Mouse (Mus musculus): ENCODE data around the gene Tmed2. TPM values are rescaled to one million over a fixed set of nuclear protein-coding genes. Genes with fewer than 3 reads are reported as not detected.
A peak's percentile ranks its signal among the peaks of the same experiment; 100 is the strongest.

Gene Tmed2
- polyA plus RNA-seq, 1 experiment: 120 TPM

DNA sequence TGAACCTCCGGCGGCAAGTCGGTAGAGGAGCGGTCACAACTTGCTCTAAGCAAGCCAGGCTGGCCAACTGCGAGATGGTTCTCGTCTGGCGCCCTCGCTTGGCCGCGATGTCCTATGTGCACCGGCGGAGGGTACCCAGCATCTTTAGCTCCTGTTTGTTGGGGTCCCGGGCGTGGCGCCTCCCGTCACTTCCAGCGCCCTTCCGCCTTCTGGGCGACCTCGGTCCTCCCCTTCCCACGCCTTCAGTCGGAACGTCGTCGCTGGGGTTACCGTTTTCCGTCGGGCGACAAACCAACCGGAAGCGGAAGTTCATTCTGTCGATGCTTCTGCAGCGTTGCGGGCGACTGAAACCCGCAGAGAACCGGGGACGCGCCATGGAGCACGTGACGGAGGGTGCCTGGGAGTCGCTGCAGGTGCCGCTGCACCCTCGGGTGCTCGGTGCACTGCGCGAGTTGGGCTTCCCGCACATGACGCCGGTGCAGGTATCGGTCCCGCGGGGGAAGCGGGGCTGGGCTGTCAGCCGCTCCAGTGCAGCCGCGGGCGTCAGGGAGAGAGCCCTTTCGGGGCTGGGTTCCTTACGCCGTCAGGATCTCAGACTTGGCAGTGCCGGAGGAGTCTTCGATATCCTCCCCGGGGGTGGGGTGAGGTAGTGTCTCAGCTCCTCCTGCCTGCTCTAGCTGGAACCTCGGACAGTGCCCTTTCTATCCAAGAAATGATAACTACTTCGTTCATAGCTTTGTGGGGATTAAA is 12.2 kb downstream of the Tmed2 start, which contains the start of gene Ddx55:
Ddx55 (plus strand) TSS at position 307 of the 750 bp plus-strand sequence.
- peak; percentile 90 to 94 for DNase-seq
- under 1% methylated on average over 66 of the region's 66 CpGs for WGBS
- TF ChIP-seq CTCF (IDR thresholded peaks at IDR 0.05; ENCODE audit: borderline replicate concordance, insufficient read depth, low read depth, low read length) (no peak), POLR2A (IDR thresholded peaks at IDR 0.05; ENCODE audit: borderline replicate concordance, insufficient read depth, low read length) (peak; percentile 92)
- H3K27ac ChIP-seq (ENCODE audit: insufficient read depth, low read length): peak within 1 kb of the TSS; percentile 60; the same call in 1 of the 2 replicates
- no peaks in the 10 kb centered on the region for H3K27me3 ChIP-seq (ENCODE audit: control insufficient read depth, insufficient read depth, low read length)
- peaks cover 2% of the 10 kb centered on the region; the same call in 1 of the 2 replicates for H3K4me1 ChIP-seq (ENCODE audit: control insufficient read depth, insufficient read depth, low read length)
- peak within 1 kb of the TSS; percentile 94 for H3K4me3 ChIP-seq (replicated peaks; ENCODE audit: insufficient read depth, low read depth, low read length)

DNA sequence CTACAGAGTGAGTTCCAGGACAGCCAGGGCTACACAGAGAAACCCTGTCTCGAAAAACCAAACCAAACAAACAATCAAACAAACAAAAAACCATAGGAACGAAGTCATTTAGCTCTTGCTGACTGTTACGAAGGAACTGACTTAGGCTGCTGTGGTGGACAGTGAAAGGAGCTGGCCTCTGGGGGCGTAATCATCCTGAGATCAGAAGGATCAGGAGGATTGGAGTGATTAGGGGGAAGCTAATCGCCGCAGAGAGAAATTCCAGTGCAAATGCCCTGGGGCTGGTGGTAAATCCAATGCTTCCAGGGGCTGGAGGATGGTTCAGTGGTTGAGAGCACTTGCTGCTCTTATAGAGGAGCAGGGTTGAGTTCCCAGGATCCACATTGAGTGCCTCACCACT is 13.1 kb downstream of the Tmed2 start:
- peaks cover 2% of the 10 kb centered on the region; the same call in 1 of the 2 replicates for H3K4me1 ChIP-seq (ENCODE audit: control insufficient read depth, insufficient read depth, low read length)
- 64% methylated on average over 6 of the region's 6 CpGs for WGBS
- H3K27me3 ChIP-seq (ENCODE audit: control insufficient read depth, insufficient read depth, low read length): no peaks in the 10 kb centered on the region
- H3K27ac ChIP-seq (ENCODE audit: insufficient read depth, low read length): no peak overlapping the region
- TF ChIP-seq POLR2A (IDR thresholded peaks at IDR 0.05; ENCODE audit: borderline replicate concordance, insufficient read depth, low read length) (no peak), CTCF (IDR thresholded peaks at IDR 0.05; ENCODE audit: borderline replicate concordance, insufficient read depth, low read depth, low read length) (no peak)
- peak overlapping the region; percentile 25 for H3K4me3 ChIP-seq (replicated peaks; ENCODE audit: insufficient read depth, low read depth, low read length)
- no peak for DNase-seq

DNA sequence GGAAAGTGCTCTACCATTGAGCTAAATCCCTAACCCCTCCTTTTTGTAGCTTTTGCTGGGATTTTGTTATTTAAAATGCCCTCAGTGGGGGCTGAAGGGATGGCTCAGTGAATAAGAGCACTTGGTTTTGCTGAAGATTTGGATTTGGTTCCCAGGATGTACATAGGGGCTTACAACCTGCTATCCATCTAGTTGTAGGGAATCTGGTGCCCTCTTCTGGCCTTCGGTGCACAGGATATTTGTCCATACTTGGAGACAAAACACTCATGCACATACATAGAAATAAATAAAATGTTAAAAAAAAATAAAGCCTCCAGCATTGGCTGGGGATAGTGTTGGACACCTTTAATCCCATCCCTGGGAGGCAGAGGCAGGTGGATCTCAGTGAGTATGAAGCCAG is 14.7 kb downstream of the Tmed2 start:
- Histone ChIP-seq H3K4me3 (replicated peaks; ENCODE audit: insufficient read depth, low read depth, low read length) (no peak overlapping the region), H3K27ac (ENCODE audit: insufficient read depth, low read length) (no peak overlapping the region), H3K4me1 (ENCODE audit: control insufficient read depth, insufficient read depth, low read length) (peaks cover 2% of the 10 kb centered on the region; the same call in 1 of the 2 replicates), H3K27me3 (ENCODE audit: control insufficient read depth, insufficient read depth, low read length) (no peaks in the 10 kb centered on the region)
- no peak for TF ChIP-seq POLR2A (IDR thresholded peaks at IDR 0.05; ENCODE audit: borderline replicate concordance, insufficient read depth, low read length)
- no peak for TF ChIP-seq CTCF (IDR thresholded peaks at IDR 0.05; ENCODE audit: borderline replicate concordance, insufficient read depth, low read depth, low read length)
- 74% methylated on average over 1 of the region's 1 CpGs for WGBS
- no peak for DNase-seq

DNA sequence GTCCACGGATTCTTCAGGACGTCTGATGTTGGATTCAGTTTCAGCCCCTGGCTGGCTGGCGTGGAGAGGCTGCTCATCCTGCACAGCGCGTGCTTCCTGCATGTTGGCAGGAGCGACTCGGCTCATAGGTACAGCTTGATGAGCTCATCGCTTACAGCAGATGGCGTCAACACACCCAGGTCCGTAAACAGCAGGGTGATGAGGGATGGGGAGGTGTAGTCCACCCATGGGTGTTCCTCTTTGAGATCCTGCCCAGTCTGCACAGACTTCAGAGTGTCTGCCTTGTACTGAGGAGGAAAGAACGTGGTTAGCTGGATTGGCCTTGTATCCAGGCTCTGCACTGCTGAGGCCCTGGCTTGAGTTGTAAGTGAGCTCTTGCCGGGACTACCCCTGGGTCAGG is 30.6 kb downstream of the Tmed2 start:
- 15% methylated on average over 12 of the region's 12 CpGs for WGBS
- Histone ChIP-seq H3K4me1 (ENCODE audit: control insufficient read depth, insufficient read depth, low read length) (peaks cover 5% of the 10 kb centered on the region), H3K27me3 (ENCODE audit: control insufficient read depth, insufficient read depth, low read length) (no peaks in the 10 kb centered on the region), H3K4me3 (replicated peaks; ENCODE audit: insufficient read depth, low read depth, low read length) (no peak overlapping the region), H3K27ac (ENCODE audit: insufficient read depth, low read length) (no peak overlapping the region)
- TF ChIP-seq CTCF (IDR thresholded peaks at IDR 0.05; ENCODE audit: borderline replicate concordance, insufficient read depth, low read depth, low read length) (no peak), POLR2A (IDR thresholded peaks at IDR 0.05; ENCODE audit: borderline replicate concordance, insufficient read depth, low read length) (0 out of 2 replicates have a peak, but pooled peaks have one; percentile 24)
- peak; percentile 81 to 91 for DNase-seq

DNA sequence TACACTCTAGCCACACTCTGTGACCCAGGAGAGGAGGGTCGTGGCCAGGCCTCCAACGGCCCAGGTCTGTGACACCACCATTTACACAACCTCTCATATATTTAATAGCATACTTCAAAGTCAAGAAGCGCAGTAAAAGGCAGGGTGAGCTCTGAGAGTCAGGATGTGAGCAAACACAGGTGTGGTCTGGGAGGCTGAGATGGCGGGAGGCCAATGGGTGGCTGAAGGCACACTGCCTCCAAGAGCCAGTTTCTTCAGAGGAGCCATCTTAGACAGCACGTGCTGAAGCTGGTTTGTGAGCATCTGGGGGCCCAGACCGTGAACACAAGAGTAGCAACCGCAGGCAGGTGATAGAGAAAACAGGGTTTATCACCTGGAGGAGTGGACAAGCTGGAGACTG is 35.0 kb downstream of the Tmed2 start:
- TF ChIP-seq CTCF (IDR thresholded peaks at IDR 0.05; ENCODE audit: borderline replicate concordance, insufficient read depth, low read depth, low read length) (no peak), POLR2A (IDR thresholded peaks at IDR 0.05; ENCODE audit: borderline replicate concordance, insufficient read depth, low read length) (no peak)
- Histone ChIP-seq H3K27ac (ENCODE audit: insufficient read depth, low read length) (no peak overlapping the region), H3K4me3 (replicated peaks; ENCODE audit: insufficient read depth, low read depth, low read length) (no peak overlapping the region), H3K4me1 (ENCODE audit: control insufficient read depth, insufficient read depth, low read length) (peaks cover 5% of the 10 kb centered on the region), H3K27me3 (ENCODE audit: control insufficient read depth, insufficient read depth, low read length) (no peaks in the 10 kb centered on the region)
- 91% methylated on average over 7 of the region's 7 CpGs for WGBS
- DNase-seq: no peak

DNA sequence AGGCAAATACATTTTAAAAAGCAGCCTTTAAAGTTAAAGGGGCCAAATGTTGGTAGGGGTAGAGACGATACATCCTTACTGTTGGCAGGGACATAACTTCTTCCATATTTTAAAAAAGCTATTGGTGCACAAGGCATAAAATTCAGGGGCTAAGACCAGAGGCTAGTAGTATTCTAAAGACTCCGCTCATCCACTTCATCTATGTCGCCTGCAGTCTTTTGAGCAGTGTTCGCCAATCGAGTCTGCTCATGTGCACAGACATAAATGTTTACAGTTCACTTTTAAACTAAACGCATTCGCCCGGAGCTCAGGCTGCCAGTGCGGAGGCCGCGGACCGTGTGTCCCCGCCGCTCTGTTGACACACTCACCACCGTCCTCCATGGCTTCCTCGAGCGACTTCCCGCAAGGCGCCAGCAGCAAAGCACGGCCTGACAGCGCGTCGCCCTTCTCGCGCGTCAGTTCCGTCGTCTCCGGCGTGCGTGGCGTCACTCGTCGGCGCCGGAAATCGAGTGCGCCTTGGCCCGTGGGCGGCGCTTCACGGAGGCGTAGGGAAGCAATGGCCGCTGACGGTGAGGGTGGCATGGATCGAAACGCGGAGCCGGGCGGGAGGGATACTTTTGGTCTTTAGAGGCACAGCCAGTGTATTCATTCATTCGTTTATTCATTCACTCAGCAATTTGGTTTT is 38.3 kb downstream of the Tmed2 start, which contains the start of the genes Eif2b1 and Gtf2h3:
Eif2b1 (minus strand) TSS at position 499 of the 685 bp plus-strand sequence.
Gtf2h3 (plus strand) TSS at position 508 of the 685 bp plus-strand sequence.
- Histone ChIP-seq H3K27ac (ENCODE audit: insufficient read depth, low read length) (peak within 1 kb of the TSS; percentile 42; the same call in 1 of the 2 replicates), H3K27me3 (ENCODE audit: control insufficient read depth, insufficient read depth, low read length) (no peaks in the 10 kb centered on the region), H3K4me1 (ENCODE audit: control insufficient read depth, insufficient read depth, low read length) (no peaks in the 10 kb centered on the region; the same call in 1 of the 2 replicates), H3K4me3 (replicated peaks; ENCODE audit: insufficient read depth, low read depth, low read length) (peak within 1 kb of the TSS; percentile 79)
- WGBS: 1% methylated on average over 51 of the region's 51 CpGs
- peak; percentile 98 for TF ChIP-seq POLR2A (IDR thresholded peaks at IDR 0.05; ENCODE audit: borderline replicate concordance, insufficient read depth, low read length)
- TF ChIP-seq CTCF (IDR thresholded peaks at IDR 0.05; ENCODE audit: borderline replicate concordance, insufficient read depth, low read depth, low read length): no peak
- peak; percentile 94 to 95 for DNase-seq

DNA sequence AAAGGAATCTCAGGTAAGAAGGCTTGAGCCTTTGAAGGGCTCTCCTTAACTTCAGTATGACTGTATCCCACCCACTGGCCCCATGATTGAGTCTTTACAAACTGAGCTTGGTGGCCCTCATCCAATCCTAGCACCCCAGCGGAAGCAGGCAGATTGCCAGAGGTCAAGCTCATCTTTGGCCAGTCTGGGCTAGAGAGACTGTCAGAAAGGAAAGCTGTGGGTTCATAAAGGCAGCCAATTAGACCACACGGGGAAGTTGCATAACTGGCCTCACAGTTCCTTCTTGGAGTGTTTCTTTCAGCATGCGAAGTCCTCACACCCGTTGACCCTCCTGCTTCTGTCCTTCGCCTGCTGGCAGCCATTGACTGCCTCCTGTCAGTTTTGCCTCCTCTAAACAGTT is 42.0 kb downstream of the Tmed2 start:
- TF ChIP-seq CTCF (IDR thresholded peaks at IDR 0.05; ENCODE audit: borderline replicate concordance, insufficient read depth, low read depth, low read length): no peak
- no peak for TF ChIP-seq POLR2A (IDR thresholded peaks at IDR 0.05; ENCODE audit: borderline replicate concordance, insufficient read depth, low read length)
- no peak overlapping the region for H3K27ac ChIP-seq (ENCODE audit: insufficient read depth, low read length)

More for the DNA sequence above, 42.0 kb downstream of the Tmed2 start:
- DNase-seq: no peak
- Histone ChIP-seq H3K4me1 (ENCODE audit: control insufficient read depth, insufficient read depth, low read length) (no peaks in the 10 kb centered on the region; the same call in 1 of the 2 replicates), H3K27me3 (ENCODE audit: control insufficient read depth, insufficient read depth, low read length) (no peaks in the 10 kb centered on the region), H3K4me3 (replicated peaks; ENCODE audit: insufficient read depth, low read depth, low read length) (no peak overlapping the region)
- WGBS: 74% methylated on average over 5 of the region's 5 CpGs

Measured in cerebellum, adult 2 months (tissue).